Mouse (Mus musculus) leukemia stem cell, adult 10-12 weeks (primary cell): ENCODE measurements around the gene Uba52. TPM values are rescaled to one million over a fixed set of nuclear protein-coding genes. Genes with fewer than 3 reads are reported as not detected.

Experiments
- polyA plus RNA-seq: library from polyadenylated mRNA; stranded (reverse); fragments of >175 nt; gene quantifications from 2 replicates; pipeline ENCODE4 v1.2.3, GENCODE M21; 2012; ENCODE audit warnings: low replicate concordance

Uba52 gene
- 338 and 558 TPM in 2 replicates for polyA plus RNA-seq

DNA sequence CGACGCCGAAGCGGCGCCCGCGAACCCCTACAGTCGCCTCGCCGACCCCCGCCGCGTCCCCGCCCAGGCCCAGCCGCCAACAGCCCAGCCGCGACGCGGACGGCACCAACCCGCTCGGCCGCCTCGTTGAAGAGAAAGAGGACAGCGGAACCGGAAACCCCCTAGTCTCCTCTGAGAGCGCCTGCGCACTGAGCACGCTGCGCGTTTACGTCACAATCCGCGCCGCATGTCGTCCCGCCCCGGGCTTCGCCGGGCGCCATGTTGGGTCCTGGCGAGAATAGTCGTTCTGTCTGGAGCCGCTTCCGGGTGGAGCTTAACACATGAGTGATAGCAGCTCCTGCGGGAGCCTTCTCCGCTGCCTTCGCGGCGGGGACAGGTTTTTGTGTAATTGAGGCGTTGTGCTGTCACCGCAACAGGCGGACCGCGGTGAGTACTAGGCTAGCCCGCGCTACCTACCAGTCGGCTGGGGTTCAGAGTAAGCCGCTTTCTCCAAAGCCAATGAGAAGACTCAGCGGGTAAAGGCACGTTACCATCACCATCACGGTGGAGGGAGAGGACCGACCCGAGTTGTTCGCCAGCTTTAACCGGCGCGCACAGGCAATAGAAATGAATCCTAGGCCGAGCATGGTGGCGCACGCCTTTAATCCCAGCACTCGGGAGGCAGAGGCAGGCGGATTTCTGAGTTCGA lies at the start of gene Uba52:
Gene Uba52, minus strand, starts transcription at position 574 of the 688 bp plus-strand sequence.

GRCm38 (mm10) chr8:70539077-70539813 lies 28.6 kb upstream of the Uba52 start, which contains the start of gene Ell:
Gene Ell, plus strand, starts transcription at chr8:70539457.

DNA sequence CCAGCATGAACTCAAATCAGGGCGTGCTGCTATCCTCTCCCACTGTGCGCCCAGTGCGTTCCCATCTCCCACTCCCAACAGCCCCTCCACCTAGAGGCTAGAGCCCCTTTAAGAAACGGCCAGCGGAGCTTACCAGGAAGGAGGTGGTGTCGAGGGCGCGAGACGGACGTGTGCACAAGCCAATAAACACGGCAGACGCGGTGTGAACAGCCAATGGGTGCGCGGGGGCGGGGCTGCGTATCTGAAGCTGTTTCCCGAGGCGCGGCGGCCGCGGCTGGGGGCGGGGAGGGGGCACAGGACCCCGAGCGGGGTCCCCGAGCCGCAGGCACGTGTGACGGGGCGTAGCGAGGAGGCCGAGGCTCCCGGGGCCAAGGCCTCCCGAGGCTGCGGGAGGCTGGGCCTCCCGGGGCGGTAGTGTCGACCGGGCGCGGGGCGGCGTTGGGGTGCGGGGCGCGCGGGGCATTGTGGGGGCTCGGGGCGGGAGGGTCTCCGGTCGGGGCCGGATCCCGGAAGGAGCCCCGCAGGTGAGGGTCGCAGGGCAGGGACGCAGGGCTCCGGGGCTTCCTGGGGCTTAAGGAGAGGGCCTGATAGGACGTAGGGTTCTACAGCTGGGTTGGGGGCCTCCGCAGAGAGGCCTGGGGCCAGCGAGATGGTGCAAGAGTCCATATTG lies 17.0 kb upstream of the Uba52 start, which contains the start of the genes Fkbp8 and Kxd1:
Gene Fkbp8, plus strand, starts transcription at position 213 of the 670 bp plus-strand sequence.
Gene Kxd1, minus strand, starts transcription at position 445 of the 670 bp plus-strand sequence.

DNA sequence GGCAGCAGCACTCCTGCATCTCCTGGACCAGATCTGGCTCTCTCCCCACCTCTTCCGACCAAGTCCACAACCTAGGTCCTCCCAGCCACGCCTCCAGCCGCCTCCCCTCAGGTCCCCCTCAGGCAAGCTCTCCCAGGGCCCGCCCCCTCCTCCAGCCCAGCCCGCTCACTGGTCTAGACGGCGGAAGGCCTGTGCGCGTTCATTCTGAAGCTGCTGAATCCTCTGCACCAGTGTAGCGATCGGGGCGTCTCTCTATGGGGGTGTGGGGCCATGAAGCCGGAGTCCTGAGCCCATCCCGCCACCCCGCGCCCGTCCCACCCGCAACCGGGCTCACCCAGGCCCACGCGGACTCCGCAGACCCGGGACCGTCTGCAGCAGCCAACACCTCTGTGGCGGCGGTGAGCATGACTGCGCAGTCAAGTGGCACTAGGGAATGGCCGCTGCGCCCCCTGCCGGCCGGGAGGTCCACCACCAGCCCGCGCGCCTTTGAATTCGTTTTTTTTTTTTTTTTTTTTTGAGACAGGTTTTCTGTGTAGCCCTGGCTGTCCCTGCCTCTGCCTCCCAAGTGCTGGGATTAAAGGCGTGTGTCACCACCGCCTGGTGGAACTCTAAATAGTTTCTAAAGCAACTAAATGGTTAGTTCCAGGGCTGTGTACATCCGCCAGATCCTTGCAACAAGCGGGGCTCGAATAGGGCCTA lies 4.1 kb downstream of the Uba52 start, which contains the start of gene Rex1bd:
Gene Rex1bd, minus strand, starts transcription at position 425 of the 699 bp plus-strand sequence.

DNA sequence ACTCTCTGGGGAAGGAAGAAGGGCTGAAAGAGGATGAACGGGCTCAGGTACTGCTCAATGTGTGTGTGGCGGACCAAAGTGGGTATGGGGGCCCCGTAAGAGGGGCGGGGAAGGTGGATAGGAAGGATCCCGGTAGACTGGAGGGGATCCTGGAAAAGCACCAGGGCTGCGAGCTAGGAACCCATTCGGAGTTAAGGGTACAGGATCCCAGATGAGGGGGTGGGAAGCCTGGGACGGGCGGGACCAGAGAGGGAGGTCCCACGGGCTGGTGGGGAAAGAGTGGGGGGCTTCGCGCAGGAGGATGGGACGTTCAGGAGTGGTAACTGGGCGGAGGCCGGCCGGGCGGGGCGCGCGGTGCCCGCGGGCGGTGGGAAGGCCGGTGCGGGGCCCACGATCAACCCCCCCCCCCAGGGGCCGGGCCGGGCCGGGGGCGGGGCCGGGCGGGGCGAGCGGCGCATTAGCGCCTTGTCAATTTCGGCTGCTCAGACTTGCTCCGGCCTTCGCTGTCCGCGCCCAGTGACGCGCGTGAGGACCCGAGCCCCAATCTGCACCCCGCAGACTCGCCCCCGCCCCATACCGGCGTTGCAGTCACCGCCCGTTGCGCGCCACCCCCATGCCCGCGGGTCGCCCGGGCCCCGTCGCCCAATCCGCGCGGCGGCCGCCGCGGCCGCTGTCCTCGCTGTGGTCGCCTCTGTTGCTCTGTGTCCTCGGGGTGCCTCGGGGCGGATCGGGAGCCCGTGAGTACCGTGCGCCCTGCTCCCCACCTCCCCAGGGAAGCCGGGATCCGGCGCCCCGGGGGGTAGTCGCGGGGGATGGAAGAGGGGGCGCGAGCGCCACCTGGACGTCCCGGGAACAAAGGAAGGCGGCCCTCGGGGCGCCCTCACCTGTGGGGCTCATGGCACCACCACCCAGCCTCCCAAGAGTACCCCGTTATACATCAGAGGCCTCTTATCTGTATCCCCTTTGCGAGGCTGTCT lies 17.6 kb downstream of the Uba52 start, which contains the start of gene Crlf1:
Gene Crlf1, plus strand, starts transcription at position 495 of the 977 bp plus-strand sequence.

GRCm38 (mm10) chr8:70486941-70487520 lies 23.6 kb downstream of the Uba52 start, which contains the start of gene Tmem59l:
Gene Tmem59l, minus strand, starts transcription at chr8:70487358.

GRCm38 (mm10) chr8:70476333-70477268 lies 34.0 kb downstream of the Uba52 start, which contains the start of gene Klhl26:
Gene Klhl26, minus strand, starts transcription at chr8:70476968.

Other genes starting within 250 kb of the Uba52 start
- 10.6 and 12.3 TPM in 2 replicates for gene Homer3, start 228.0 kb downstream of the Uba52 start, polyA plus RNA-seq
- 40.0 and 63.8 TPM in 2 replicates for gene Ddx49, start 208.3 kb downstream of the Uba52 start, polyA plus RNA-seq
- gene Cope, start 208.3 kb downstream of the Uba52 start, polyA plus RNA-seq: 154 and 182 TPM in 2 replicates
- gene Cers1, start 195.0 kb downstream of the Uba52 start, polyA plus RNA-seq: 0.18 and 0.51 TPM in 2 replicates
- gene Gdf1, start 181.0 kb downstream of the Uba52 start, polyA plus RNA-seq: 0.46 and 0.52 TPM in 2 replicates
- gene Upf1, start 157.5 kb downstream of the Uba52 start, polyA plus RNA-seq: 154 and 179 TPM in 2 replicates
- not detected in 2 replicates for gene Comp, start 137.2 kb downstream of the Uba52 start, polyA plus RNA-seq
- gene Crtc1, start 71.2 kb downstream of the Uba52 start, polyA plus RNA-seq: 25.6 and 26.0 TPM in 2 replicates
- gene Klhl26, start 33.8 kb downstream of the Uba52 start, polyA plus RNA-seq: 4.6 and 9.6 TPM in 2 replicates
- gene Tmem59l, start 23.4 kb downstream of the Uba52 start, polyA plus RNA-seq: not detected in 2 replicates
- gene Crlf1, start 17.6 kb downstream of the Uba52 start, polyA plus RNA-seq: 3.6 and 4.1 TPM in 2 replicates
- 130 and 308 TPM in 2 replicates for gene Rex1bd, start 4.0 kb downstream of the Uba52 start, polyA plus RNA-seq
- 1,600 and 2,800 TPM in 2 replicates for gene Fkbp8, start 16.9 kb upstream of the Uba52 start, polyA plus RNA-seq
- gene Kxd1, start 17.2 kb upstream of the Uba52 start, polyA plus RNA-seq: 30.5 and 31.3 TPM in 2 replicates
- 42.1 and 42.5 TPM in 2 replicates for gene Ell, start 28.7 kb upstream of the Uba52 start, polyA plus RNA-seq
- gene Isyna1, start 83.6 kb upstream of the Uba52 start, polyA plus RNA-seq: 253 and 312 TPM in 2 replicates
- gene Ssbp4, start 98.1 kb upstream of the Uba52 start, polyA plus RNA-seq: 1,745 and 3,628 TPM in 2 replicates
- 12.7 and 15.0 TPM in 2 replicates for gene Lrrc25, start 105.4 kb upstream of the Uba52 start, polyA plus RNA-seq
- gene Gdf15, start 121.7 kb upstream of the Uba52 start, polyA plus RNA-seq: 8.6 and 17.1 TPM in 2 replicates
- 3.0 and 4.7 TPM in 2 replicates for gene Pgpep1, start 149.6 kb upstream of the Uba52 start, polyA plus RNA-seq
- 259 and 742 TPM in 2 replicates for gene Lsm4, start 162.4 kb upstream of the Uba52 start, polyA plus RNA-seq
- 585 and 1,357 TPM in 2 replicates for gene Jund, start 188.1 kb upstream of the Uba52 start, polyA plus RNA-seq
- gene Iqcn, start 192.7 kb upstream of the Uba52 start, polyA plus RNA-seq: not detected in 2 replicates
- gene Gm3336, start 207.7 kb upstream of the Uba52 start, polyA plus RNA-seq: not detected in 2 replicates
- 0.76 and 0.99 TPM in 2 replicates for gene Pde4c, start 212.9 kb upstream of the Uba52 start, polyA plus RNA-seq
- gene Rab3a, start 243.9 kb upstream of the Uba52 start, polyA plus RNA-seq: 20.7 and 31.8 TPM in 2 replicates